Comparison of ENCODE assay signal across 22 mouse cellular contexts in the genomic region with DNA sequence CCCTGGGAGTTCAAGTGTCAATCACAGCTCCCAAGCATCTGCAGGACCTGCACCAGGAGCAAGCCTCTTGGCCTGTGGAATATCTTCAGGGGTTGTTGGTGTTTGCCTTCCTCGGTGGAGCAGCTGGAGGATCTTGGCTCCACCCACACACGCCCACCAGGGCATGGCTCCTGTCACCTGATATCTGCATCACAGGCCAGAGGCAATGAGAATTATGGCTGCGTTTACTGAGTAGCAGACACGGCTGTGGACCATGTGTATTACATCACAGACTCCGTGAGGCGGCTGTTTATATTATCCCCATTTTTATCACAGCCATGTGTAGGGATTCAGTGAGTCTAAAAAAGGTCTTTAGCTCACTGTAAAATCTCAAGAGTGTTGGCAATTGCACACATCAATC. TPM values are rescaled to one million over a fixed set of nuclear protein-coding genes. Genes with fewer than 3 reads are reported as not detected.
DNase-seq lines count a peak whose midpoint lies in the region; ATAC-seq and TF ChIP-seq lines count a peak whose summit lies in the region.
"Had no signal": no experiment of that assay in that cellular context is flagged by ENCODE, and none has a peak within 500 bp of the region (broad histone marks: within the 10 kb centered on the region; RNA-seq: fewer than 3 reads in every experiment).

No protein-coding gene starts in this region.

- H3K27ac ChIP-seq in kidney, embryonic 14.5 days (ENCODE audit: low read depth, low read length), result no peak overlapping the region
- H3K27ac ChIP-seq in lung, postnatal 0 days (ENCODE audit: low read length), result no peak overlapping the region
- H3K27ac ChIP-seq in limb, embryonic 12.5 days, result peak overlapping the region; percentile 12; the same call in 1 of the 2 replicates
- H3K27ac ChIP-seq in stomach, postnatal 0 days (replicated peaks), result no peak overlapping the region

- H3K4me3 ChIP-seq in kidney, embryonic 14.5 days (ENCODE audit: low read length), result no peak overlapping the region
- H3K4me3 ChIP-seq in lung, postnatal 0 days (ENCODE audit: low read depth, low read length), result no peak overlapping the region
- H3K4me3 ChIP-seq in limb, embryonic 12.5 days (replicated peaks), result no peak overlapping the region
- H3K4me3 ChIP-seq in stomach, postnatal 0 days (ENCODE audit: low read depth, low read length), result no peak overlapping the region
- H3K4me3 ChIP-seq: erythroblast, embryonic 14.5 days; heart, embryonic 12.5 days had no signal

- no peaks in the 10 kb centered on the region for H3K9me3 ChIP-seq in kidney, embryonic 14.5 days (ENCODE audit: control insufficient read depth, low read length)
- H3K9me3 ChIP-seq in lung, postnatal 0 days (ENCODE audit: low read length), result no peaks in the 10 kb centered on the region
- H3K9me3 ChIP-seq in limb, embryonic 12.5 days, result no peaks in the 10 kb centered on the region
- no peaks in the 10 kb centered on the region for H3K9me3 ChIP-seq in stomach, postnatal 0 days (ENCODE audit: control insufficient read depth, low read length)

- DNase-seq in kidney, postnatal 10 days, result no peak
- DNase-seq in lung, postnatal 0 days (ENCODE audit: low spot score), result no peak
- no peak for DNase-seq in lung, postnatal 25 days (ENCODE audit: low spot score)
- no peak for DNase-seq in stomach, postnatal 0 days (ENCODE audit: low spot score)
- no peak for DNase-seq in natural killer cell, adult 2 months (ENCODE audit: low spot score in 2 of 2)
- DNase-seq: cerebellum, adult 18-20 months; forebrain, postnatal 0 days; gastrocnemius, postnatal 36 days; heart, postnatal 36 days; lung, postnatal 36 days; midbrain, embryonic 14.5 days; right cerebral cortex, postnatal 25 days had no signal

- WGBS in kidney, embryonic 14.5 days, result 20% methylated on average over 6 of the region's 6 CpGs
- WGBS in lung, postnatal 0 days, result 31% methylated on average over 6 of the region's 6 CpGs
- 15% methylated on average over 6 of the region's 6 CpGs for WGBS in limb, embryonic 12.5 days
- WGBS in stomach, postnatal 0 days, result 25% methylated on average over 6 of the region's 6 CpGs

- H3K36me3 ChIP-seq in kidney, embryonic 14.5 days (ENCODE audit: control insufficient read depth, insufficient read depth, low read length), result no peaks in the 10 kb centered on the region
- no peaks in the 10 kb centered on the region for H3K36me3 ChIP-seq in lung, postnatal 0 days (ENCODE audit: insufficient read depth, low read length)
- H3K36me3 ChIP-seq in limb, embryonic 12.5 days, result no peaks in the 10 kb centered on the region
- no peaks in the 10 kb centered on the region for H3K36me3 ChIP-seq in stomach, postnatal 0 days (ENCODE audit: control insufficient read depth, insufficient read depth, low read length)
- H3K36me3 ChIP-seq: heart, embryonic 12.5 days had no signal

- ATAC-seq in kidney, embryonic 14.5 days (ENCODE audit: low FRiP score, low TSS enrichment), result peak; percentile 77; the same call in 1 of the 2 replicates
- peak; percentile 21; the same call in 1 of the 2 replicates for ATAC-seq in lung, postnatal 0 days
- ATAC-seq in limb, embryonic 12.5 days (ENCODE audit: insufficient number of reproducible peaks, insufficient read depth, low FRiP score, low TSS enrichment, low read depth), result peak; percentile 80
- ATAC-seq in stomach, postnatal 0 days (ENCODE audit: low FRiP score, low TSS enrichment), result peak; percentile 60; the same call in 1 of the 2 replicates
- no peak for ATAC-seq in megakaryocyte-erythroid progenitor cell, adult 5-6 weeks (replicated peaks; ENCODE audit: low FRiP score, low TSS enrichment, poor library complexity, severe bottlenecking)
- ATAC-seq: forebrain, postnatal 0 days had no signal

- no peak overlapping the region for H3K9ac ChIP-seq in kidney, embryonic 14.5 days (ENCODE audit: low read depth, low read length)
- H3K9ac ChIP-seq in lung, postnatal 0 days (replicated peaks; ENCODE audit: low read depth), result no peak overlapping the region
- no peak overlapping the region for H3K9ac ChIP-seq in limb, embryonic 12.5 days (replicated peaks)
- no peak overlapping the region for H3K9ac ChIP-seq in stomach, postnatal 0 days (ENCODE audit: low read length)
- H3K9ac ChIP-seq: forebrain, postnatal 0 days; heart, embryonic 12.5 days had no signal

- H3K27me3 ChIP-seq in kidney, embryonic 14.5 days (ENCODE audit: control insufficient read depth, insufficient read depth, low read length), result no peaks in the 10 kb centered on the region
- H3K27me3 ChIP-seq in lung, postnatal 0 days (replicated peaks; ENCODE audit: insufficient read depth, low read length), result no peaks in the 10 kb centered on the region
- no peaks in the 10 kb centered on the region for H3K27me3 ChIP-seq in limb, embryonic 12.5 days
- no peaks in the 10 kb centered on the region for H3K27me3 ChIP-seq in stomach, postnatal 0 days (ENCODE audit: control insufficient read depth, insufficient read depth, low read length)
- H3K27me3 ChIP-seq: heart, embryonic 12.5 days had no signal

- H3K4me1 ChIP-seq in kidney, embryonic 14.5 days (ENCODE audit: control insufficient read depth, insufficient read depth, low read length), result no peaks in the 10 kb centered on the region
- H3K4me1 ChIP-seq in lung, postnatal 0 days (ENCODE audit: insufficient read depth, low read depth, low read length), result peaks cover 7% of the 10 kb centered on the region; the same call in 1 of the 2 replicates
- H3K4me1 ChIP-seq in limb, embryonic 12.5 days (replicated peaks), result peaks cover 13% of the 10 kb centered on the region
- no peaks in the 10 kb centered on the region for H3K4me1 ChIP-seq in stomach, postnatal 0 days (replicated peaks; ENCODE audit: control insufficient read depth, insufficient read depth)

- H3K4me2 ChIP-seq in kidney, embryonic 14.5 days (replicated peaks; ENCODE audit: low read depth, low read length), result no peak overlapping the region
- no peak overlapping the region for H3K4me2 ChIP-seq in lung, postnatal 0 days (replicated peaks; ENCODE audit: low read depth, low read length)
- no peak overlapping the region for H3K4me2 ChIP-seq in limb, embryonic 12.5 days
- H3K4me2 ChIP-seq in stomach, postnatal 0 days (replicated peaks; ENCODE audit: low read depth), result no peak overlapping the region
- H3K4me2 ChIP-seq: heart, embryonic 12.5 days; liver, embryonic 11.5 days had no signal

- TF ChIP-seq EP300 in lung, postnatal 0 days (IDR thresholded peaks at IDR 0.05), result no peak
- TF ChIP-seq EP300 in stomach, postnatal 0 days (optimal IDR thresholded peaks at IDR 0.05), result no peak

- no peak for TF ChIP-seq CTCF in lung, postnatal 0 days (IDR thresholded peaks at IDR 0.05)
- TF ChIP-seq CTCF in stomach, postnatal 0 days (IDR thresholded peaks at IDR 0.05; ENCODE audit: low read depth), result no peak

RNA-seq across cellular contexts. Expression of a gene that starts 53.6 kb away (rescaled TPM):
- 0.29 TPM in 1 of 2 replicates, not detected in the other for polyA plus RNA-seq in kidney, embryonic 14.5 days (2014; fragmentation: Nextera tagmentation; extraction: Ambion mirVana)
- polyA plus RNA-seq in lung, postnatal 0 days (2015; fragmentation: Nextera tagmentation; extraction: Ambion mirVana), result 0.23 TPM in 1 of 2 replicates, not detected in the other
- not detected in 2 replicates for polyA plus RNA-seq in limb, embryonic 12.5 days (2016; fragmentation: Nextera tagmentation; extraction: Ambion mirVana)
- polyA plus RNA-seq in stomach, postnatal 0 days (2015; fragmentation: Nextera tagmentation; extraction: Ambion mirVana), result 0.15 TPM in 1 of 2 replicates, not detected in the other
- not detected in 2 replicates for total RNA-seq in megakaryocyte-erythroid progenitor cell, adult 5-6 weeks (2014; fragmentation: Nextera tagmentation)
- not detected in 2 replicates for total RNA-seq in megakaryocyte-erythroid progenitor cell, adult 5-6 weeks (2017)
- total RNA-seq: adrenal gland, adult 18-20 months; forebrain, postnatal 0 days; gastrocnemius, postnatal 36 days; heart, postnatal 36 days had no signal
- polyA plus RNA-seq: C2C12; erythroblast, embryonic 14.5 days; forebrain, postnatal 0 days; heart, embryonic 12.5 days; large intestine, adult 2 months; liver, embryonic 11.5 days; midbrain, embryonic 14.5 days had no signal

RNA-seq across cellular contexts. Expression of a gene that starts 56.8 kb away (rescaled TPM):
- not detected in 2 replicates for polyA plus RNA-seq in kidney, embryonic 14.5 days (2014; fragmentation: Nextera tagmentation; extraction: Ambion mirVana)
- polyA plus RNA-seq in lung, postnatal 0 days (2015; fragmentation: Nextera tagmentation; extraction: Ambion mirVana), result 0.55 and 0.79 TPM in 2 replicates
- polyA plus RNA-seq in limb, embryonic 12.5 days (2016; fragmentation: Nextera tagmentation; extraction: Ambion mirVana), result not detected in 2 replicates
- not detected in 2 replicates for polyA plus RNA-seq in stomach, postnatal 0 days (2015; fragmentation: Nextera tagmentation; extraction: Ambion mirVana)
- total RNA-seq in megakaryocyte-erythroid progenitor cell, adult 5-6 weeks (2014; fragmentation: Nextera tagmentation), result not detected in 2 replicates
- not detected in 2 replicates for total RNA-seq in megakaryocyte-erythroid progenitor cell, adult 5-6 weeks (2017)
- total RNA-seq: adrenal gland, adult 18-20 months; gastrocnemius, postnatal 36 days; heart, postnatal 36 days had no signal
- polyA plus RNA-seq: brain, embryonic 14.5 days; C2C12; erythroblast, embryonic 14.5 days; heart, embryonic 12.5 days; large intestine, adult 2 months; liver, embryonic 11.5 days; midbrain, embryonic 14.5 days had no signal
